Mouse (Mus musculus) small intestine, adult 2 months (tissue): ENCODE data around the gene Styk1.

Source experiments
- CTCF ChIP-seq: fragments of 200-500 bp; IDR thresholded peaks from 2 replicates; pipeline ENCODE4 v1.5.1; 2012; ENCODE audit warnings: low read depth, mild to moderate bottlenecking, control low read depth, inconsistent platforms, low read length, moderate library complexity, mixed read lengths; ENCODE audit not compliant: insufficient replicate concordance, insufficient read length; ENCODE audit errors: extremely low read depth
- POLR2A ChIP-seq: fragments of 200-500 bp; IDR thresholded peaks from 2 replicates; pipeline ENCODE4 v1.6.1; 2012; ENCODE audit warnings: low read depth, mild to moderate bottlenecking, control low read depth, inconsistent platforms, low read length, moderate library complexity

DNA sequence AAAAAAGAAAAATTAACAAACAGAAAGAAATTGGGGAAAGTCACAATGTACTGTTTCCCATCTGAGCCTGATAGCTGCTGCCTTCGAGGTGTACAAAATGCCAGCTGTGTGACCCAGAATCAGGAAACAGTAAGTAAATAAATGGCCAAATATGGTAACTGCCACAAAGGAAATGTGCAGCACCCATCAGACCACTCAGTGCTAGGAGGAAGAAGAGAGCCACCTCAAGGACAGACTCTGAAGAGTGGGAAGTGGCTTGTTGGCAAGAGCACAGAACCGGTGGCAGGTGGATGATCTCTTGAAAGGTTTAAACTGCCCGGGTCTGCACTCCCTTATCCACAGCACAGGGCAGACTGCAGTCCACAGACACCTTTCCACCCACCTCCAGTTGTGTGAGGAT, 45.4 kb downstream of the Styk1 start:
- TF ChIP-seq POLR2A: no peak
- no peak for TF ChIP-seq CTCF
